Mouse (Mus musculus) limb, embryonic 12.5 days (tissue): ENCODE results near the gene P2rx4. TPM values are rescaled to one million over a fixed set of nuclear protein-coding genes. Genes with fewer than 3 reads are reported as not detected.
"Not testable (repeated sequence)": the region's sequence is repeated elsewhere in the genome, so short reads cannot be mapped to it uniquely, and the experiment has no call there.

ENCODE experiments used
- ATAC-seq: fragments of 200-750 bp; cut with Nextera tagmentation; 2 replicates; pipeline ENCODE4 v1.8.0; 2017; ENCODE audit warnings: low read depth, moderate TSS enrichment; ENCODE audit not compliant: insufficient number of reproducible peaks, insufficient read depth, low FRiP score, low TSS enrichment
- H3K27ac ChIP-seq: fragments of 300-500 bp; sonication (generic); 2 replicates; pipeline ENCODE4 v1.5.1; 2016; ENCODE audit warnings: mild to moderate bottlenecking, moderate library complexity
- H3K27me3 ChIP-seq: fragments of 300-500 bp; sonication (generic); 2 replicates; pipeline ENCODE4 v1.6.1; 2016; ENCODE audit warnings: mild to moderate bottlenecking, moderate library complexity
- H3K36me3 ChIP-seq: fragments of 300-500 bp; sonication (generic); 2 replicates; pipeline ENCODE4 v1.6.1; 2016; ENCODE audit warnings: mild to moderate bottlenecking, moderate library complexity
- H3K4me1 ChIP-seq: fragments of 300-500 bp; sonication (generic); replicated peaks from 2 replicates; pipeline ENCODE4 v1.6.1; 2016
- H3K4me2 ChIP-seq: fragments of 300-500 bp; sonication (generic); 2 replicates; pipeline ENCODE4 v1.6.1; 2016; ENCODE audit warnings: mild to moderate bottlenecking, moderate library complexity
- H3K4me3 ChIP-seq: fragments of 300-500 bp; sonication (generic); replicated peaks from 2 replicates; pipeline ENCODE4 v1.5.1; 2016; ENCODE audit warnings: mild to moderate bottlenecking
- H3K9ac ChIP-seq: fragments of 300-500 bp; sonication (generic); replicated peaks from 2 replicates; pipeline ENCODE4 v1.6.1; 2016; ENCODE audit warnings: mild to moderate bottlenecking, moderate library complexity
- H3K9me3 ChIP-seq: fragments of 300-500 bp; sonication (generic); 2 replicates; pipeline ENCODE4 v1.6.1; 2016; ENCODE audit warnings: mild to moderate bottlenecking, moderate library complexity
- WGBS: fragments of 180-500 bp; shearing (Covaris S2); methylation state at CpG from one replicate; pipeline ENCODE4 v1.1.7; 2016; 5-methylcytosine and 5-hydroxymethylcytosine counted together
- polyA plus RNA-seq: library from polyadenylated mRNA; unstranded; fragments of >200 nt; fragmentation: Nextera tagmentation; extraction: Ambion mirVana; gene quantifications from 2 replicates; pipeline ENCODE4 v1.2.1, GENCODE M21; 2016

The P2rx4 gene
- 6.8 and 7.0 TPM in 2 replicates for polyA plus RNA-seq

GRCm38 (mm10) chr5:122707276-122708181, at the start of gene P2rx4:
TSS of gene P2rx4 (plus strand) at chr5:122707544.
- Histone ChIP-seq H3K36me3 (no peaks in the 10 kb centered on the region), H3K27me3 (peaks cover 4% of the 10 kb centered on the region; the same call in 1 of the 2 replicates), H3K9me3 (no peaks in the 10 kb centered on the region), H3K27ac (peak within 1 kb of the TSS; percentile 62), H3K4me3 (peak within 1 kb of the TSS; percentile 68), H3K4me2 (peak within 1 kb of the TSS; percentile 88), H3K9ac (peak within 1 kb of the TSS; percentile 68), H3K4me1 (peaks cover 5% of the 10 kb centered on the region)
- WGBS: 1% methylated on average over 66 of the region's 66 CpGs
- peak; percentile 84 for ATAC-seq

DNA sequence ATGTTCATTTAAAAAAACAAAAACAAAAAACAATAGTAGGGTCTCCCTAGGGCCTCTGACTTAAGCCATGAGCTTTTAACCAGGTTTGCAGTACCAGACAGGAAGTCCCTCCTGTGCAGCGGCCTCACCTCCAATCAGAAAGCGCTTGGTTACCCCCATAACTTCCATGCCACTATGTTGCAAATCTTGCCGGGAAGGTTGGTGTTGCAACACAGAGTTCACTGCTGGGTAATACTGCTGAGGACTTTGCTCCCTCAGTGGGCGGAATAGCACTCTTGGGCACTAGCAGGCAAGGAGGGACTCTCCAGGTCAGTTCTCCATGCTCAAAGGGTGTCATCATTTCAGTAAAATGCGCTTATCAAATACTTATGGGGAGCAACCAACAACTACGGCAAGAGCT, 44.8 kb upstream of the P2rx4 start:
- 90% methylated on average over 6 of the region's 6 CpGs for WGBS
- ATAC-seq: no peak
- Histone ChIP-seq H3K27ac (no peak overlapping the region), H3K9ac (no peak overlapping the region), H3K36me3 (no peaks in the 10 kb centered on the region), H3K4me2 (no peak overlapping the region), H3K4me1 (no peaks in the 10 kb centered on the region; the same call in 1 of the 2 replicates), H3K27me3 (no peaks in the 10 kb centered on the region), H3K4me3 (no peak overlapping the region), H3K9me3 (no peaks in the 10 kb centered on the region)

GRCm38 (mm10) chr5:122665036-122665435, 42.3 kb upstream of the P2rx4 start:
- no peak for ATAC-seq
- WGBS: 65% methylated on average over 5 of the region's 5 CpGs
- Histone ChIP-seq H3K9ac (no peak overlapping the region), H3K9me3 (no peaks in the 10 kb centered on the region), H3K27me3 (no peaks in the 10 kb centered on the region), H3K4me1 (no peaks in the 10 kb centered on the region; the same call in 1 of the 2 replicates), H3K36me3 (no peaks in the 10 kb centered on the region), H3K4me3 (no peak overlapping the region), H3K27ac (no peak overlapping the region), H3K4me2 (no peak overlapping the region)

GRCm38 (mm10) chr5:122668981-122669897, 38.1 kb upstream of the P2rx4 start:
- WGBS: 86% methylated on average over 15 of the region's 15 CpGs
- H3K36me3 ChIP-seq: no peaks in the 10 kb centered on the region
- no peaks in the 10 kb centered on the region; the same call in 1 of the 2 replicates for H3K4me1 ChIP-seq
- H3K9ac ChIP-seq: no peak overlapping the region
- no peak overlapping the region for H3K27ac ChIP-seq
- H3K9me3 ChIP-seq: no peaks in the 10 kb centered on the region
- H3K4me2 ChIP-seq: no peak overlapping the region
- no peaks in the 10 kb centered on the region for H3K27me3 ChIP-seq
- no peak overlapping the region for H3K4me3 ChIP-seq
- ATAC-seq: no peak

DNA sequence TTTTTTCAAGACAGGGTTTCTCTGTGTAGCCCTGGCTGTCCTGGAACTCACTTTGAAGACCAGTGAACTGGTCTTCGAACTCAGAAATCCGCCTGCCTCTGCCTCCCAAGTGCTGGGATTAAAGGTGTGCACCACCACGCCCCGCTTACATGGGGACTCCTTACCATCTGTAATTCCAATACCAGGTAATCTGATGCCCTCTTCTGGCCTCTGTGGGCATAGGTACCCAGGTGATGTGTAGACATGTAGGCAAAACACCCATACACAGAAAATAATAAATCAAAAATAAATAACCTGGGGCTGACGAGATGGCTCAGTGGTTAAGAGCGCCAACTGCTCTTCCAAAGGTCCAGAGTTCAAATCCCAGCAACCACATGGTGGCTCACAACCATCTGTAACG, 35.7 kb upstream of the P2rx4 start:
- not testable (repeated sequence) for H3K4me3 ChIP-seq, H3K4me1 ChIP-seq, H3K27me3 ChIP-seq, H3K36me3 ChIP-seq, H3K27ac ChIP-seq, ATAC-seq, H3K4me2 ChIP-seq, H3K9me3 ChIP-seq, H3K9ac ChIP-seq
- WGBS: 76% methylated on average over 7 of the region's 7 CpGs

DNA sequence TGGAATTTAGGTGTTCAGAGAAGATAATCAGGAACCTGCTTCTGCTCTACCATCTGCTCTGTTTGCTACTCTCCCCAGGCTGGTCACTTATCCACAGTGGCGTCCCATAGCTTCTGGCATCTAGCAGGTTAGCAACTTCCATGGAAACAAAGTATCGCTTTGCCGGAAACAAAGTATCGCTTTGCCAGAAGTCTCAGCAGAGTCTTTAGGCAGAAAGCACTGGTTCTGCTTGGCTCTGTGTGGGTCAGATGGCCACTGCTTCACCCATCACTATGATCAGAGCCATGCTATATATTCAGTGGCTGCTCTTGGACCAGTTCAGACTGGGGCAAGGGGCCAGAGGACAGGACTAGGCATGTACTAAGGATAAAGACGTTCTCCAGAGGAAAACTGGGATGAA, 35.0 kb upstream of the P2rx4 start:
- 88% methylated on average over 5 of the region's 5 CpGs for WGBS

GRCm38 (mm10) chr5:122676002-122676401, 31.3 kb upstream of the P2rx4 start:
- H3K27ac ChIP-seq: no peak overlapping the region
- no peaks in the 10 kb centered on the region for H3K4me1 ChIP-seq
- no peaks in the 10 kb centered on the region for H3K27me3 ChIP-seq
- H3K36me3 ChIP-seq: no peaks in the 10 kb centered on the region
- H3K4me2 ChIP-seq: no peak overlapping the region
- no peaks in the 10 kb centered on the region for H3K9me3 ChIP-seq
- no peak overlapping the region for H3K9ac ChIP-seq
- no peak overlapping the region for H3K4me3 ChIP-seq
- WGBS: 63% methylated on average over 8 of the region's 8 CpGs
- ATAC-seq: no peak

More for the DNA sequence above, 35.0 kb upstream of the P2rx4 start:
- ATAC-seq: no peak
- no peak overlapping the region for H3K4me2 ChIP-seq
- H3K9ac ChIP-seq: no peak overlapping the region
- H3K27me3 ChIP-seq: no peaks in the 10 kb centered on the region
- no peaks in the 10 kb centered on the region for H3K9me3 ChIP-seq
- no peak overlapping the region for H3K27ac ChIP-seq
- no peaks in the 10 kb centered on the region for H3K4me1 ChIP-seq
- no peaks in the 10 kb centered on the region for H3K36me3 ChIP-seq
- no peak overlapping the region for H3K4me3 ChIP-seq

- Histone ChIP-seq H3K4me1 (no peaks in the 10 kb centered on the region), H3K36me3 (no peaks in the 10 kb centered on the region), H3K9me3 (no peaks in the 10 kb centered on the region), H3K4me3 (no peak overlapping the region), H3K4me2 (no peak overlapping the region), H3K9ac (no peak overlapping the region), H3K27ac (no peak overlapping the region), H3K27me3 (no peaks in the 10 kb centered on the region)
- WGBS: 90% methylated on average over 9 of the region's 9 CpGs
- no peak for ATAC-seq
Measured at GRCm38 (mm10) chr5:122677983-122678382, 29.4 kb upstream of the P2rx4 start.

- Histone ChIP-seq H3K27ac (no peak overlapping the region), H3K27me3 (no peaks in the 10 kb centered on the region), H3K36me3 (no peaks in the 10 kb centered on the region), H3K9ac (no peak overlapping the region), H3K4me3 (no peak overlapping the region), H3K4me2 (no peak overlapping the region), H3K9me3 (no peaks in the 10 kb centered on the region), H3K4me1 (no peaks in the 10 kb centered on the region)
- 90% methylated on average over 8 of the region's 8 CpGs for WGBS
- no peak for ATAC-seq
Measured at GRCm38 (mm10) chr5:122679881-122680280, 27.5 kb upstream of the P2rx4 start.

- Histone ChIP-seq H3K27ac (no peak overlapping the region), H3K9me3 (no peaks in the 10 kb centered on the region), H3K9ac (no peak overlapping the region), H3K27me3 (no peaks in the 10 kb centered on the region), H3K4me3 (no peak overlapping the region), H3K36me3 (no peaks in the 10 kb centered on the region), H3K4me1 (no peaks in the 10 kb centered on the region), H3K4me2 (no peak overlapping the region)
- no peak for ATAC-seq
- 80% methylated on average over 12 of the region's 12 CpGs for WGBS
Measured at GRCm38 (mm10) chr5:122681276-122681675, 26.1 kb upstream of the P2rx4 start.

- Histone ChIP-seq H3K9ac (no peak overlapping the region), H3K27me3 (no peaks in the 10 kb centered on the region), H3K9me3 (no peaks in the 10 kb centered on the region), H3K27ac (no peak overlapping the region), H3K4me2 (no peak overlapping the region), H3K4me1 (no peaks in the 10 kb centered on the region), H3K4me3 (no peak overlapping the region), H3K36me3 (no peaks in the 10 kb centered on the region)
- 82% methylated on average over 10 of the region's 10 CpGs for WGBS
- ATAC-seq: no peak
Measured at GRCm38 (mm10) chr5:122683926-122684325, 23.4 kb upstream of the P2rx4 start.
